Mouse (Mus musculus) hindbrain, embryonic 15.5 days (tissue): ENCODE results near the gene Tpsb2. TPM values are rescaled to one million over a fixed set of nuclear protein-coding genes. Genes with fewer than 3 reads are reported as not detected.

Experiments used
- ATAC-seq: fragments of 200-750 bp; cut with Nextera tagmentation; 2 replicates; pipeline ENCODE4 v1.8.0; 2017; ENCODE audit warnings: low read depth, moderate number of reproducible peaks, moderate TSS enrichment; ENCODE audit not compliant: low FRiP score
- H3K27ac ChIP-seq: fragments of 300-500 bp; sonication (generic); replicated peaks from 2 replicates; pipeline ENCODE4 v1.5.1; 2015; ENCODE audit warnings: mild to moderate bottlenecking, inconsistent platforms
- H3K27me3 ChIP-seq: fragments of 300-500 bp; sonication (generic); 2 replicates; pipeline ENCODE4 v1.6.1; 2015; ENCODE audit warnings: control low read depth, inconsistent platforms
- H3K36me3 ChIP-seq: fragments of 300-500 bp; sonication (generic); 2 replicates; pipeline ENCODE4 v1.6.1; 2015; ENCODE audit warnings: control low read depth, inconsistent platforms
- H3K4me1 ChIP-seq: fragments of 300-500 bp; sonication (generic); replicated peaks from 2 replicates; pipeline ENCODE4 v1.6.1; 2015; ENCODE audit warnings: control low read depth, inconsistent platforms
- H3K4me2 ChIP-seq: fragments of 300-500 bp; sonication (generic); 2 replicates; pipeline ENCODE4 v1.6.1; 2015; ENCODE audit warnings: moderate library complexity, mild to moderate bottlenecking, inconsistent platforms
- H3K4me3 ChIP-seq: fragments of 300-500 bp; sonication (generic); 2 replicates; pipeline ENCODE4 v1.5.1; 2015; ENCODE audit warnings: mild to moderate bottlenecking, inconsistent platforms
- H3K9ac ChIP-seq: fragments of 300-500 bp; sonication (generic); 2 replicates; pipeline ENCODE4 v1.6.1; 2015; ENCODE audit warnings: inconsistent platforms
- H3K9me3 ChIP-seq: fragments of 300-500 bp; sonication (generic); 2 replicates; pipeline ENCODE4 v1.6.1; 2016; ENCODE audit warnings: control low read depth, inconsistent platforms
- WGBS: fragments of 180-500 bp; shearing (Covaris S2); methylation state at CpG from one replicate; pipeline ENCODE4 v1.1.7; 2015; 5-methylcytosine and 5-hydroxymethylcytosine counted together
- polyA plus RNA-seq: library from polyadenylated mRNA; unstranded; fragments of >200 nt; fragmentation: Nextera tagmentation; extraction: Ambion mirVana; gene quantifications from 2 replicates; pipeline ENCODE4 v1.2.1, GENCODE M21; 2015

Gene Tpsb2
- polyA plus RNA-seq, result 0.14 and 0.23 TPM in 2 replicates

DNA sequence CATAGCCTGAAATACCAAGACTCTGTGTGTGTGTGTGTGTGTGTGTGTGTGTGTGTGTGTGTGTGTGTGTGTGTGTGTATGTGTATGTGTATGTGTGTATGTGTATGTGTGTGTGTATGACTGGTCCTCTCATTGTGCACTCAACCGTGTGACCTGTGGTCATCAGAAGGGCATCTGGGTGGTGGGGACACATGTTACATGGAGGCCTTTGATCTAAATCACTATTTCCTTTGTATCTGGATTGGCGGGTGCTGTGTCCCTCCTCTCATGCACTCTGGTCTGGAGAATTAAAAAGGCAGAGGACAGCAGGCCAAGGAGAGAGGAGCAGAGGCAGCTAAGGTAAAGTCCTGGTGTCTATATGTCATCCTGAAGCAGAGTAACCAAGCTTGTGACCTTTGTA lies at the start of gene Tpsb2:
Gene Tpsb2 (plus strand): TSS at position 301 of the 400 bp plus-strand sequence.
- WGBS, result 92% methylated on average over 2 of the region's 2 CpGs
- Histone ChIP-seq H3K4me3 (no peak within 1 kb of the TSS), H3K9me3 (no peaks in the 10 kb centered on the region), H3K9ac (no peak within 1 kb of the TSS), H3K4me1 (no peaks in the 10 kb centered on the region), H3K27ac (no peak within 1 kb of the TSS), H3K4me2 (no peak within 1 kb of the TSS), H3K27me3 (no peaks in the 10 kb centered on the region), H3K36me3 (no peaks in the 10 kb centered on the region)
- ATAC-seq, result no peak

DNA sequence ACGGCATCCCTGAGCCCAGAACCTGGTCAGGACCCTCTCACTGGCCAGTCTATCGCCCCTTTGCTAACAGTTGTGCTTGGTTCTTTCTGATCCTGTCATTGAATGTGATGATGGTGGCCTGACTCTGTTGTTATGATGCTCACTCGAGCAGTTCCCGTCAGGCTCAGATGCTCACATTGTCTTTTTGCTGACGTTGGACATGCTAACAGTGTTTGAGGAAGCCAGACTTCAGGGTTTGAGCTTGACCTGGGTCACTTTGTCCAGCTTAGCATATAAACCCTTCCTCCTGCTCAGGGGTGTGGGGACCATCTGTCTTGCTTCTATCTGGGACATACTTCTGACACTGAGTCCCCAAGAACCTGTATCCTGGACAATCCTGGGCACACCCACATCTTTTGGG lies 47.8 kb upstream of the Tpsb2 start, which contains the start of gene Prss29:
Gene Prss29 (plus strand): TSS at position 301 of the 400 bp plus-strand sequence.
- H3K27me3 ChIP-seq, result no peaks in the 10 kb centered on the region
- no peak within 1 kb of the TSS for H3K9ac ChIP-seq
- H3K4me2 ChIP-seq, result no peak within 1 kb of the TSS
- H3K4me1 ChIP-seq, result no peaks in the 10 kb centered on the region
- H3K27ac ChIP-seq, result no peak within 1 kb of the TSS
- no peaks in the 10 kb centered on the region for H3K36me3 ChIP-seq
- H3K9me3 ChIP-seq, result no peaks in the 10 kb centered on the region
- ATAC-seq, result no peak
- 76% methylated on average over 5 of the region's 5 CpGs for WGBS
- H3K4me3 ChIP-seq, result no peak within 1 kb of the TSS

DNA sequence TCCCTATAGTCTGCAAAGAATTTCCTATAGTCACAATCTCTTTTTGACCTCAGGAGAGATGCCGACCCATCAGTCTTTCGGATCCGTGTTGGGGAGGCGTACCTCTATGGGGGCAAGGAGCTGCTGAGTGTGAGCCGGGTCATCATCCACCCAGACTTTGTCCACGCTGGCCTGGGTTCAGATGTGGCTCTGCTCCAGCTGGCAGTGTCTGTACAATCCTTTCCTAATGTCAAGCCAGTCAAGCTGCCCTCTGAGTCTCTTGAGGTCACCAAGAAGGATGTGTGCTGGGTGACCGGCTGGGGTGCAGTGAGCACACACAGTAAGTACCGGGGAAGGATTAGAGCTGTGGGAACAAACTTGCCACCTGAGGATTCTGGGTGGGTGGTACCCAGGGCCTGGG lies 45.3 kb upstream of the Tpsb2 start:
- Histone ChIP-seq H3K9me3 (no peaks in the 10 kb centered on the region), H3K36me3 (no peaks in the 10 kb centered on the region), H3K4me1 (no peaks in the 10 kb centered on the region), H3K9ac (no peak overlapping the region), H3K4me2 (no peak overlapping the region), H3K27me3 (no peaks in the 10 kb centered on the region), H3K4me3 (no peak overlapping the region), H3K27ac (no peak overlapping the region)
- 91% methylated on average over 8 of the region's 8 CpGs for WGBS
- ATAC-seq, result no peak

DNA sequence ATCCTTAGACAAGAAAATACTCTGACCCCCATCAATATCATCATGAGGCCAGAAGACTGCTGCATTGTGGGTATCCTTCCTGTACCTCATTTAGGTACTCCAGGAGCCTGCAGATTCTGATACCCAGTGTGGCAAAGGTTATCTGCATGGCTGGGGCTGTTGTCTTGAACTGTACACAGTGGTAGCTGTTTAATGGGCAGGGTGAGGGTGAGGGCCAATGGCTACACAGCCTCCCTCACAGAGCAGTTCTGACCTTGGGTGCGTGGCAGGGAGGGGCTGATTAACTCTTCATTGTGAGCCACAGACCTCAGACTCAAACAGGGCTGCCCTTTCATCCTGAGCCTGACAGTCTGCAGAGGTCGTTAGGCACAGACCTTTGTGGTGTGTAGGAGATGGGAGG lies 43.2 kb upstream of the Tpsb2 start:
- H3K27me3 ChIP-seq, result no peaks in the 10 kb centered on the region
- H3K27ac ChIP-seq, result no peak overlapping the region
- H3K4me2 ChIP-seq, result no peak overlapping the region
- WGBS, result 31% methylated on average over 2 of the region's 2 CpGs
- ATAC-seq, result no peak
- H3K36me3 ChIP-seq, result no peaks in the 10 kb centered on the region
- no peaks in the 10 kb centered on the region for H3K4me1 ChIP-seq
- no peak overlapping the region for H3K9ac ChIP-seq
- H3K4me3 ChIP-seq, result no peak overlapping the region
- no peaks in the 10 kb centered on the region for H3K9me3 ChIP-seq

DNA sequence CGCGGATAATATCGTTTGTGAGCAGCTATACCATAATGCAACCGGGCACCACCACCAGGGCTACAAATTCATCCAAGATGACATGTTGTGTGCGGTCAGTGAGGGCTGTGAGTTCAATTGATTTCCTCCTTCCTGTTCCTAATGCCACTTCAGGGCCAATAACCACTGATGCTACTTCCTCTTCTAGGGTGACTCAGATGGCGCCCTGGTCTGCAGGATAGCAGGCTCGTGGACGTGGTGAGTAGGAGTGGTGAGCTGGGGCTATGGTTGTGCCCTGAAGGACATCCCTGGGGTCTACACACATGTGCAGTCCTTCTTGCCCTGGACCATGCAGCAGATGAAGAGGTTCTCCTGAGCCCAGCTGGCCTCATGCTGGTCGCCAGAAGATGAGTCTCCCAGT lies 33.8 kb upstream of the Tpsb2 start:
- no peak for ATAC-seq
- WGBS, result 85% methylated on average over 9 of the region's 9 CpGs
- no peak overlapping the region for H3K4me3 ChIP-seq
- H3K9ac ChIP-seq, result no peak overlapping the region
- H3K9me3 ChIP-seq, result no peaks in the 10 kb centered on the region
- no peaks in the 10 kb centered on the region for H3K4me1 ChIP-seq
- no peak overlapping the region for H3K27ac ChIP-seq
- H3K27me3 ChIP-seq, result 0 out of 2 replicates have a peak, but pooled peaks cover 3% of the 10 kb centered on the region
- no peaks in the 10 kb centered on the region for H3K36me3 ChIP-seq
- H3K4me2 ChIP-seq, result no peak overlapping the region

DNA sequence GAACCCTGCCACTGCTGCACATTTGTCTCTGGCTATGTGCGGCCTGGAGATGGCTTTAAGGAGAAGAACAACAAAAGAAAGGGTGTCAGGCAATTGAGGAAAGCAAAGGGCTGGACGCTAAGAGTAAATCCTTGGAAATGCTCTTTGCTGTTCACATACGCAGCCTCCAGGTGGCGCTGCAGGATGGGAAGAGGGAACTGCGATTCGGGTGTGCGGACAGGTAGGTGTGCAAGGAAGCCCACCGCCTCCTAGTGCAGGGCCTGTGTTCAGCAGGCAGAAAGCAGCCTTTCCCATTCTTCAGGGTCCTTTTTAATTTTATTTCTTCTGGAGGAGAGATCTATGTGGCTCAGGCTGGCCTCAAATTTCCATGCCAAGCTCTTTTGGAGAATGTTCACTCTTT lies 32.2 kb upstream of the Tpsb2 start:
- ATAC-seq, result no peak
- 4% methylated on average over 8 of the region's 8 CpGs for WGBS

DNA sequence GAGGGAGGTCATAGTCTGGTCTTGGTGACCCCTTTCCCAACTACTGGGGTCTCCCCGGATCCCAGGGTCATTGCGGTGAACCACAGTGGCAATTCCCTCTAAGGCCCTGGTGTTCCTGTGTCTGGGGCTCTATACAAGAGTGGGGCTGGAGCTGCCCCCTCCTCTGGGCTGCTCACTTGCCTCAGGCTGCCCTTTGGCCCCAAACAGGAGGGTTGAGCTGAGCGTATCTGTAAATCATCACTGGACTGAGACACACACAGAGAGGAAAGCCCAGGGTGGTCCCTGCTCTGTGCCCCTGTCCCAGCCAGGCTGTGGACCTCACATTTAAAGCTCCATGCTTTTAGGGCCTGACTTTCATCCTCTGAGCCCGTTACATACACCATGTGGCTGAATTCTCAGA lies 27.9 kb upstream of the Tpsb2 start:
- Histone ChIP-seq H3K4me3 (no peak overlapping the region), H3K27ac (no peak overlapping the region), H3K36me3 (no peaks in the 10 kb centered on the region), H3K27me3 (no peaks in the 10 kb centered on the region), H3K9ac (no peak overlapping the region), H3K4me2 (no peak overlapping the region), H3K4me1 (no peaks in the 10 kb centered on the region), H3K9me3 (no peaks in the 10 kb centered on the region)
- no peak for ATAC-seq
- WGBS, result 88% methylated on average over 4 of the region's 4 CpGs

More for the DNA sequence above, 32.2 kb upstream of the Tpsb2 start:
- Histone ChIP-seq H3K4me3 (no peak overlapping the region), H3K9me3 (no peaks in the 10 kb centered on the region), H3K36me3 (no peaks in the 10 kb centered on the region), H3K4me2 (no peak overlapping the region), H3K4me1 (no peaks in the 10 kb centered on the region), H3K9ac (no peak overlapping the region), H3K27ac (no peak overlapping the region), H3K27me3 (0 out of 2 replicates have a peak, but pooled peaks cover 3% of the 10 kb centered on the region)

DNA sequence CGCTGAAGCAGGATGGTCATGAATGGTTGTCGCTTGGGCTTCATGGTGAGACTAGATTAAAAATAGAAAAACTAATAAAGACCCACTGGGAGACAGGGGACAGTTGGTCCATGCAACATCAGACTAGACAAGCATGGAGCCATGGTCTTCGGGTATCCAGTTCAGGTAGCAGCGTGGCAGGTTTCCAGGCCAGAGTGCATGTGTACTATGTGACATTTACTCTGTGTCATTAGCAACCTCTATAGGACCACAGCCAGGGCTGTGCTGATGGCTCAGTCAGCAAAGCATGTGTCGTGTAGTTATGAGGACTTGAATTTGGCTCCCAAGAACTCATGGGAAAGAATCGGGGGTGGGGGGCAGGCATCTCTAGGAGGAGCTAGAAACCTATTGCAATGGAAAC lies 26.1 kb upstream of the Tpsb2 start:
- H3K4me2 ChIP-seq, result no peak overlapping the region
- no peak overlapping the region for H3K4me3 ChIP-seq
- H3K9me3 ChIP-seq, result no peaks in the 10 kb centered on the region
- H3K4me1 ChIP-seq, result no peaks in the 10 kb centered on the region
- no peak overlapping the region for H3K27ac ChIP-seq
- WGBS, result 86% methylated on average over 6 of the region's 6 CpGs
- ATAC-seq, result no peak
- no peaks in the 10 kb centered on the region for H3K36me3 ChIP-seq
- H3K9ac ChIP-seq, result no peak overlapping the region
- H3K27me3 ChIP-seq, result no peaks in the 10 kb centered on the region

DNA sequence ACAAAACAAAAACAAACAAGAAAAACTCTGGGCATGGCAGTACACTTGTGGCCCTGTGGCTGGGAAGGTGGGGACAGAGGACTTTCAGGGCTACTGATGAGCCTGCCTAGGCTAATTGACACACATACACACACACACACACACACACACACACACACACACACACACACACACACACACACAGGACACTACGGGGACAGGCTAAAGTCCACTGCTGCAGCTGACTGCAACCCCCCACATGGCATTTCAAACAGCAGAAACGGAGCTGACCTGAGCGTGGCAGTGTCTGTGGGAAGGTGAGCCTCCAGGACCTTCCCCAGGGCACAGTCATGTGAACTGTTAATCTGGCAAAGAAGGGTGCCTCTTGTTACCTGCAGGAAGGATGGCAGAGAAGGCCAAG lies 24.6 kb upstream of the Tpsb2 start:
- ATAC-seq, result no peak
- Histone ChIP-seq H3K4me1 (no peaks in the 10 kb centered on the region), H3K27me3 (no peaks in the 10 kb centered on the region), H3K4me3 (no peak overlapping the region), H3K36me3 (no peaks in the 10 kb centered on the region), H3K9ac (no peak overlapping the region), H3K9me3 (no peaks in the 10 kb centered on the region), H3K4me2 (no peak overlapping the region), H3K27ac (no peak overlapping the region)
- WGBS, result 69% methylated on average over 3 of the region's 3 CpGs

DNA sequence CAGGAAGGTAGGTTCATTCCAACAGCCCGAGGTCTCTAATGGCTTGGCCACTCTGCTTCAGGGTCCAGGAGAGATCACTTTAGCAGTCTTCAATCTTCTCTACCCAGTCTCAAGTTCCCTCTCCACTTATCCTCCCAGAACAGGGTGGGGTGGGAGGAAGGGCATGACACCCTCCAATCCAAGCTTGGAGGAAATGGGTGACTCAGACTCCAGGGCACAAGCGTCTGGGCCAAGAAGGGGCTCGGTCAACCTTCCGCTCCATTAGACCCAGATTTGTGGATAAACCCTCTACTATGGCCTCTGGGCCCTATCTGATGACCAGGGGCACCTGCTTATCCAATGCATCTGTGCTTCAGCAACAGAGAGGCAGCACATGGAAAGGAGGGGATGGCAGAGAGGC lies 20.6 kb upstream of the Tpsb2 start, which contains the start of gene Tpsab1:
Gene Tpsab1 (minus strand): TSS at position 101 of the 400 bp plus-strand sequence.
- Histone ChIP-seq H3K27ac (no peak within 1 kb of the TSS), H3K36me3 (no peaks in the 10 kb centered on the region), H3K4me2 (no peak within 1 kb of the TSS), H3K27me3 (no peaks in the 10 kb centered on the region), H3K9ac (no peak within 1 kb of the TSS), H3K4me1 (no peaks in the 10 kb centered on the region), H3K4me3 (no peak within 1 kb of the TSS), H3K9me3 (no peaks in the 10 kb centered on the region)
- 89% methylated on average over 4 of the region's 4 CpGs for WGBS
- ATAC-seq, result no peak

DNA sequence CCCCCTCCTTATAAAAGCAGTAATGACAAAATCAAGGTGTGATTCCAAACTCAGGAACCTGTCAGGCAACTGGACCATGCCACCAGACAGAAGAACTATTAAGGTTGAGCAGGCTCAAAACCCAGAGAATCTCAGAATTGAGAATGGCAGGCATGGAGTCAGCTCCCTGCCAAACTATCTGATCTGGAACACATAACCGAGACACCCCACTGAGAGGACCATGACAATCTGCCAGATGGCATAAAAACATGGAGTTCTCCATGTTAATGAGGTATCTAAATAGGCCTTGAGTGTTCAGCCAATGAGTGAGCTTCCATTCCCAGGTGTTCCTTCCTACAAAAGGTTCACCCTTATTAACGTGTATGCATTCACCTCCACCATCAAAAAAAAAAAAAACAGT lies 4.8 kb upstream of the Tpsb2 start:
- H3K4me1 ChIP-seq, result no peaks in the 10 kb centered on the region
- no peak overlapping the region for H3K4me3 ChIP-seq
- H3K4me2 ChIP-seq, result no peak overlapping the region
- no peaks in the 10 kb centered on the region for H3K36me3 ChIP-seq
- no peaks in the 10 kb centered on the region for H3K27me3 ChIP-seq
- WGBS, result 67% methylated on average over 2 of the region's 2 CpGs
- no peak overlapping the region for H3K27ac ChIP-seq
- no peak overlapping the region for H3K9ac ChIP-seq
- H3K9me3 ChIP-seq, result no peaks in the 10 kb centered on the region
- no peak for ATAC-seq

DNA sequence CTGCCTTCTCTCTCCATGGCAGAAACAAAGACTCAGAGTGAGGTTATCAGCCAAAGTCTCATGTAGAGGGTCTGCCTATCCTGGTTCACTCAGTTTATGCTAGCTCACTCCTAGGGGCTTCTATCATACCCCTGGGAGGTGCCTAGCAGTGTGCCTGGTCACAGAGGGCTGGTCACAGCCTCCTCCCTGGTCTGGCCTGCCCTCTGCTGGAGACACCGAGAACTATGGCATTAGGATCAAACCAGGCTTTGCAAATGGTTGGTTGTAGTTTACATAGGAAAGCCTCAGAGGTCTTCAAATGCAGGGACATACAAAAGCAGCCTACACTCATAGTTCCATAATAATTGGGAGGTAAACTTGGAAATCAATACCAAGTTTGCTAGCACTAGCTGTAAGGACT lies 2.4 kb upstream of the Tpsb2 start:
- H3K4me2 ChIP-seq, result no peak overlapping the region
- no peaks in the 10 kb centered on the region for H3K36me3 ChIP-seq
- H3K27ac ChIP-seq, result no peak overlapping the region
- ATAC-seq, result no peak
- H3K27me3 ChIP-seq, result no peaks in the 10 kb centered on the region
- H3K4me1 ChIP-seq, result no peaks in the 10 kb centered on the region
- H3K4me3 ChIP-seq, result no peak overlapping the region
- H3K9ac ChIP-seq, result no peak overlapping the region
- 6% methylated on average over 1 of the region's 1 CpGs for WGBS
- H3K9me3 ChIP-seq, result no peaks in the 10 kb centered on the region

DNA sequence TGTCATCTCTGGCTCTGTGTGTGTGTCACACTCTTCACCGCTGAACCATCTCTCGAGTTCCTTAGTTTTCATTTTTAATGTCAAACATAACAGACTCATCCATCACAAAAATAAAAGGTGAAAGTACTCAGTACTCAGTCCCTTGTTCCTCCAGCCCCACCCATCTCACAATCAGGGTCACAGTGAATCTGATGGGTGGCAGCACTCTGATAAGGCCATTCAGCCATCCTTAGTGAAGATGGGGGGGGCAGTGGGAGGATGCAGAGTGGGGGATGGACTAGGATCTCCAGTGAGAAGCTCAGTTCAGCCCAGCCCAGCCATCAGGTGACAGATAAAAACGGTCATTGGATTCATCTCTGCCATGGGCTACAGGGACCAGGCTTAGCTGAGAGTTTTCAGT lies 2.9 kb downstream of the Tpsb2 start, which contains the start of gene Tpsg1:
Gene Tpsg1 (plus strand): TSS at position 301 of the 400 bp plus-strand sequence.
- WGBS, result 80% methylated on average over 3 of the region's 3 CpGs

More for the DNA sequence above, 2.9 kb downstream of the Tpsb2 start, which contains the start of gene Tpsg1:
- Histone ChIP-seq H3K4me3 (no peak within 1 kb of the TSS), H3K4me1 (no peaks in the 10 kb centered on the region), H3K27me3 (no peaks in the 10 kb centered on the region), H3K4me2 (no peak within 1 kb of the TSS), H3K36me3 (no peaks in the 10 kb centered on the region), H3K9me3 (no peaks in the 10 kb centered on the region), H3K9ac (no peak within 1 kb of the TSS), H3K27ac (no peak within 1 kb of the TSS)
- ATAC-seq, result no peak
